8 mouse cellular contexts compared by ENCODE assay signal in the genomic region with DNA sequence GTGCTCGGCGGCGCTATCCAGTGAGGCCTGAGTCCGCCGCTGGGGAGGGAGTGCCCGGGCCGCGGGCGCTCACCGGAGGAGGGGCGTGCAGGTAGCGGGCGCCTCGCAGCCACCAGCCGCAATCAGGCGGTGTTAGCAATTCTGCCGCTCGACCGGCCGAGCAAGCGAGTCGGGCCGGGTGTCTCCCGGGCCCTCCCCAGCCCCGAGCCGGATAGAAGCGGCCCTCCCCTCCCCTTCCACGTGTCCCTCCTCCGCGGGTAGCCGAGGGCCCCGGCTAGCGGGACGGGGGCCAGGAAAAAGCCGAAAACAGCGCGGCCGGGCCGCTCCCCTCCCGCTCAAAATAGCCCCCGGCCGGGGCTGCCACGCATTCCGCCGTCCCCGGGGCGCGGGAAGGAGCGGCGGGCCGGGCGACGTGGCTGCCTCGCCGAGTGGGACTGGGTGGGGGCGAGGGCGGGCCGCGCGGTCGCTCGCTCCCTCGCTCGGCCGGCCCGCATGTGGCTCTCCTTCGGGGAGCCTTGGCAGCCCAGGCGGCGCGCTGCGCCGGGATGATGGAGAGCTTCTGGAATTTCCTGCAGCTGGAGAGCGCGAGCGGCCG. TPM values are rescaled to one million over a fixed set of nuclear protein-coding genes. Genes with fewer than 3 reads are reported as not detected.
DNase-seq lines count a peak whose midpoint lies in the region; ATAC-seq lines count a peak whose summit lies in the region.

No protein-coding gene starts in this region.

- H3K27ac ChIP-seq in forebrain, embryonic 11.5 days (ENCODE audit: low read depth, low read length): 0 out of 2 replicates have a peak overlapping the region, but pooled peaks have one; percentile 12
- H3K27ac ChIP-seq in hindbrain, embryonic 12.5 days: peak overlapping the region; percentile 75
- H3K27ac ChIP-seq in liver, embryonic 11.5 days (ENCODE audit: low read depth, low read length): peak overlapping the region; percentile 62

- H3K27me3 ChIP-seq in forebrain, embryonic 11.5 days (ENCODE audit: control insufficient read depth, insufficient read depth, low read length): peaks cover 24% of the 10 kb centered on the region
- peaks cover 33% of the 10 kb centered on the region for H3K27me3 ChIP-seq in hindbrain, embryonic 12.5 days
- peaks cover 36% of the 10 kb centered on the region for H3K27me3 ChIP-seq in liver, embryonic 11.5 days (replicated peaks; ENCODE audit: control insufficient read depth, insufficient read depth, low read length)

- no peaks in the 10 kb centered on the region for H3K9me3 ChIP-seq in forebrain, embryonic 11.5 days (ENCODE audit: control insufficient read depth, low read length)
- H3K9me3 ChIP-seq in hindbrain, embryonic 12.5 days (replicated peaks): no peaks in the 10 kb centered on the region
- H3K9me3 ChIP-seq in liver, embryonic 11.5 days (ENCODE audit: control insufficient read depth, low read length): no peaks in the 10 kb centered on the region

- ATAC-seq in forebrain, embryonic 11.5 days (replicated peaks; ENCODE audit: low FRiP score): peak; percentile 64
- ATAC-seq in hindbrain, embryonic 12.5 days (ENCODE audit: low FRiP score): peak; percentile 29
- ATAC-seq in liver, embryonic 11.5 days (replicated peaks; ENCODE audit: low FRiP score): no peak

- peak overlapping the region; percentile 50 for H3K4me3 ChIP-seq in forebrain, embryonic 11.5 days (ENCODE audit: low read depth, low read length)
- peak overlapping the region; percentile 56 for H3K4me3 ChIP-seq in hindbrain, embryonic 12.5 days
- H3K4me3 ChIP-seq in liver, embryonic 11.5 days (ENCODE audit: low read depth, low read length): peak overlapping the region; percentile 69

- DNase-seq in urinary bladder, postnatal 25 days (ENCODE audit: low spot score): peak; percentile 51
- no peak for DNase-seq in urinary bladder, adult 2 months (ENCODE audit: low spot score)
- DNase-seq in forebrain, embryonic 11.5 days (ENCODE audit: low spot score): peak; percentile 81
- DNase-seq in liver, embryonic 11.5 days (ENCODE audit: low spot score): no peak
- peak; percentile 74 for DNase-seq in neural tube, embryonic 10.5 days (ENCODE audit: extremely low spot score, low spot score)
- no peak for DNase-seq in layer of hippocampus, adult 18-20 months (ENCODE audit: low spot score in 2 of 2)
- no peak for DNase-seq in right cerebral cortex, adult 18-20 months

- peaks cover 41% of the 10 kb centered on the region for H3K4me1 ChIP-seq in forebrain, embryonic 11.5 days (replicated peaks; ENCODE audit: control insufficient read depth, insufficient read depth, low read length)
- peaks cover 63% of the 10 kb centered on the region for H3K4me1 ChIP-seq in hindbrain, embryonic 12.5 days
- peaks cover 64% of the 10 kb centered on the region for H3K4me1 ChIP-seq in liver, embryonic 11.5 days (replicated peaks; ENCODE audit: control insufficient read depth, insufficient read depth, low read length)

- H3K36me3 ChIP-seq in forebrain, embryonic 11.5 days (ENCODE audit: control insufficient read depth, insufficient read depth, low read length): no peaks in the 10 kb centered on the region
- H3K36me3 ChIP-seq in hindbrain, embryonic 12.5 days: no peaks in the 10 kb centered on the region
- H3K36me3 ChIP-seq in liver, embryonic 11.5 days (ENCODE audit: control insufficient read depth, insufficient read depth, low read length): no peaks in the 10 kb centered on the region

- H3K4me2 ChIP-seq in forebrain, embryonic 11.5 days (ENCODE audit: low read depth, low read length, severe bottlenecking): peak overlapping the region; percentile 100
- peak overlapping the region; percentile 100 for H3K4me2 ChIP-seq in hindbrain, embryonic 12.5 days (replicated peaks)
- H3K4me2 ChIP-seq in liver, embryonic 11.5 days: peak overlapping the region; percentile 97

- peak overlapping the region; percentile 69 for H3K9ac ChIP-seq in forebrain, embryonic 11.5 days (ENCODE audit: low read length)
- peak overlapping the region; percentile 79 for H3K9ac ChIP-seq in hindbrain, embryonic 12.5 days
- H3K9ac ChIP-seq in liver, embryonic 11.5 days (ENCODE audit: low read depth, low read length): peak overlapping the region; percentile 70

- WGBS in forebrain, embryonic 11.5 days: under 1% methylated on average over 69 of the region's 76 CpGs
- WGBS in hindbrain, embryonic 12.5 days: under 1% methylated on average over 74 of the region's 76 CpGs
- WGBS in liver, embryonic 11.5 days: under 1% methylated on average over 62 of the region's 76 CpGs

RNA-seq across cellular contexts. Expression of gene Ahdc1, which starts 27.6 kb away (rescaled TPM):
- 5.3 and 13.3 TPM in 2 replicates for polyA plus RNA-seq in urinary bladder, adult 2 months (2012; rRNA removed)
- 5.5 and 7.5 TPM in 2 replicates for polyA plus RNA-seq in forebrain, embryonic 11.5 days (2014; fragmentation: Nextera tagmentation; extraction: Ambion mirVana)
- 12.8 and 15.3 TPM in 2 replicates for polyA plus RNA-seq in hindbrain, embryonic 12.5 days (2016; fragmentation: Nextera tagmentation; extraction: Ambion mirVana)
- 5.1 and 6.1 TPM in 2 replicates for polyA plus RNA-seq in liver, embryonic 11.5 days (2014; fragmentation: Nextera tagmentation; extraction: Ambion mirVana)
- 100 to 1,000 TPM; 114 to 116 TPM for total RNA-seq in layer of hippocampus, adult 18-20 months (2021)

Comparison
In these comparisons a context has a peak if more than half of its experiments do, and no peak if none do; other contexts are left out.
1. DNase-seq: peak in urinary bladder, postnatal 25 days (single experiment), forebrain, embryonic 11.5 days (single experiment) and neural tube, embryonic 10.5 days (single experiment); none in urinary bladder, adult 2 months (single experiment), liver, embryonic 11.5 days (single experiment), layer of hippocampus, adult 18-20 months (0 of 2) and right cerebral cortex, adult 18-20 months (single experiment).
2. H3K27ac ChIP-seq: peak in every context shown above with its lines; median percentile 75 in hindbrain, embryonic 12.5 days; 62 in liver, embryonic 11.5 days; 12 in forebrain, embryonic 11.5 days.
3. Peak in every context shown above with its lines, with median percentiles within 50 percentile points of each other: H3K4me2 ChIP-seq, H3K4me3 ChIP-seq and H3K9ac ChIP-seq.